Mouse (Mus musculus) ZHBTc4 (cell line): Measurements from ENCODE around the gene Frmd8.
"Not testable (repeated sequence)": the region's sequence is repeated elsewhere in the genome, so short reads cannot be mapped to it uniquely, and the experiment has no call there.

Source experiments
- DNase-seq: peaks from one replicate; pipeline ENCODE4 v3.0.0-alpha.2; 2011; ENCODE audit warnings: low read depth, low spot score

Frmd8 gene

DNA sequence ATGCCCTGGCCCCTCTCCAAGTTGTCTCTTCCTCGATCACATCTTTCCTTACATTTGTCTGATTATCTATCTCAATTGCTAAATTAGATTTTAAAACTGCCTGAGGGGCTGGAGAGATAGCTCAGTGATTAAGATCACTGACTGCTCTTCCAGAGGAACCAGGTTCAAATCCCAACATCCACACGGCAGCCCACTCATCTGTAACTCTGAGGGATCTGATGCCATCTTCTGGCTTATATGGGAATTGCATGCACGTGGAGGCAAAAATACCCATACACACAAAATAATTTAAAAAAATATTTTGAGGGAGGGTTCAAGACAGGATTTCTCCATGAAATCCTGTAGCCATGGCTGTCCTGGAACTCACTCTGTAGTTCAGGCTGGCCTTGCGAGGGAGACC, 10.8 kb upstream of the Frmd8 start:
- peak; percentile 68 for DNase-seq

DNA sequence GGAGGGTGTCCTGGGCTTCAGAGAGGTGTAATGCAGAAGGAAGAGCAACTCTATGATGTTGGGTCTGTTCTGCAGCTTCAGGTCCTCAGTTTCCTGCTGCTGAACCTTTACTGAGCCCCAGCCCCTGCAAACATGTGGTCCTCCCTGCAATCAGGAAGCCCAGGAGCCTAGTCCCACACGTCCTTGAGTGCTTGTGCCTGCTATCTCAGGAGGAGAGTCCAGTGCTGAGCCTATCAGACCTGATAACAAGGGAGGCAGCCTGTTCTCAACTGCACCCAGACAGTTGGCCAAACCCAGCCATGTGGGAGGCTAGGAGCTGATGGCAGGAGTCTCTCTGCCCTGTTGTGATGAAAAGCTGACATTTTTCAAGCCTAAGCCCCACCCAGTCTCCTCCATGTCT, 8.9 kb upstream of the Frmd8 start:
- no peak for DNase-seq

DNA sequence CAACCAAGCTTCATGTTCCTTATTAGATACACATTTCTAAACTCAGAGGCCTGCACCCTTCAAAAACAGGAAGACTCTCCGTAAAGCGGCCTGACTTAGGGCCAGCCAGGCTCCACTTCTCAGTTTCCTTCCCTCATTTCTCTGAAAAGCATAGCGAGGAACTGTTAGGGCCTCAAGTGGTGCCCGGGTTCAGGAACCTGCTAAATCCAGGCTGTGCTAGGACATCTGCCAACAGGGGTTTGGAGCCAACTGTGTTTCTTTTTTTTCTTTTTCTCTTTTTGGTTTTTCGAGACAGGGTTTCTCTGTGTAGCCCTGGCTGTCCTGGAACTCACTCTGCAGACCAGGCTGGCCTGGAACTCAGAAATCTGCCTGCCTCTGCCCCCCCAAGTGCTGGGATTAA, 7.0 kb upstream of the Frmd8 start:
- DNase-seq = not testable (repeated sequence)

DNA sequence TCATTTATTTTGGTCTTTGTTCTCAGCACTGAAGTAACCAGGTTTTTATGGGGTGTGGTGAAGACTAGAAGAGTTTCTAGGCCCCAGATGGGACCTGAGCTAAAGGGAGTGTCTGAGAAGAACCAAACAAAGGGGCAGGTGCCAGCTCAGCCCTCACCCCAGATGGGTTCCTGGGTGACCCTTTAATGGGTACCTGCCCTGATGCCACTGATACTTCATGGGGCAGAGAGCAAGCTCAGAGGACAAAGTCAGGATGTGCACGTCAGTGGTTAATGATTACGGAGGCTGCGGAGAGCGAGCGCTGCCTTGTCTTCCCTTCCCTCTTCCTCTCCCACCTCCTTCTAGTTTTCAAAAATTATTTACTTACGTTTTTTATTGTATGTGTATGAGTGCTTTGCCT, 6.1 kb upstream of the Frmd8 start:
- DNase-seq = no peak

DNA sequence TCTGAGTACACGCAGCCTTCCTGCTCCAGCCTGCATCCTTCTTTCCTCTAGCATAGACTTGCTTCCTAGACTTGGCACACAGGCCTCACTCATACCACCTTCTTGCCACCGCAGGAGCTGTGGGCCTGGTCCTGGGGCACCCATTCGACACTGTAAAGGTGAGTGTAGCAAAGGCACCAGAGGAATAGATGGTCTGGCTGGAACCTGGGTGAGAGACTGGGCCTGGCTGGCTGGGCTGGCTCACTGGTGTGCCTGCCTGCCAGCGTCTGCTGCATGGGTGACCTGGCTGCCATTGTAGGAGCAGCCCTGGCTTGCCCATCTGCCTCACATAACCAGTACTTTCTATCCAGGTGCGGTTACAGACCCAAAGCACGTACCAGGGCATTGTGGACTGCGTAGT, 4.7 kb upstream of the Frmd8 start:
- DNase-seq = no peak

DNA sequence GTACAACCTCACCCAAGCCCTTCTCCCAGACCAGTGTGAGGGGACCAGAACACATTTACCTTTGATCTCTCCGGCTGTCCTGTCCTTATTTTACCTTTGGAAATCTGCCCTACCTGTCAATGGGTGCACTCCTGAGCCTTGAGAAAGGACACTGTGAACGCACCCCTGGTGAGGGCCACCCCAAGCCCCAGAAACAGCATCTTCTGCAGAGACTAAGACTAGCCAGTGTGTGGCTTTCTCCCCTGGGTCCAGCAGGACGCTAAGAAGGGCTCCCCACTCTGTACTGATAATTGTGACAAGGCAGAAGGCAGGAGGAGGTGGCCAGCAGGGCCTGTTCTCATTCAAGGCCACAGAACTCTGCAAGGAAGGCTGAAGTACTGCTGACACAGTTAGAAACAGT, 3.8 kb upstream of the Frmd8 start:
- no peak for DNase-seq

DNA sequence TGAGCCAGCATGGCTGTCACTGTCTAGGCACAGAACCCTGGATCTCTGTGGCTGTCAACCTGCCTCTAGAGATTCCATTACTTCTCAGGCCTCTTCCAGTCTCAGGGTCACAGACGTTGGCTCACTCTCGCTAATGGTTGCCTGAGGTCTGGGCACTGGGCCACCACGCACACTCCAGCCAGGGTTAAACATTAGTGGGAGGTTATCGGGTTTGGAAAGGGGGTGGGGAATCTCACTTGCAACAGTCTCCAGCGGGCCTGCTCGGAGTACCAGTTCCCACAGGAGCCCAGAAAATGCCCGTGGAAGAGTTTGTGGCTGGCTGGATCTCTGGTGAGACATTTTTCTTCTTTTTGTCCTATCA, 3.3 kb upstream of the Frmd8 start:
- no peak for DNase-seq

DNA sequence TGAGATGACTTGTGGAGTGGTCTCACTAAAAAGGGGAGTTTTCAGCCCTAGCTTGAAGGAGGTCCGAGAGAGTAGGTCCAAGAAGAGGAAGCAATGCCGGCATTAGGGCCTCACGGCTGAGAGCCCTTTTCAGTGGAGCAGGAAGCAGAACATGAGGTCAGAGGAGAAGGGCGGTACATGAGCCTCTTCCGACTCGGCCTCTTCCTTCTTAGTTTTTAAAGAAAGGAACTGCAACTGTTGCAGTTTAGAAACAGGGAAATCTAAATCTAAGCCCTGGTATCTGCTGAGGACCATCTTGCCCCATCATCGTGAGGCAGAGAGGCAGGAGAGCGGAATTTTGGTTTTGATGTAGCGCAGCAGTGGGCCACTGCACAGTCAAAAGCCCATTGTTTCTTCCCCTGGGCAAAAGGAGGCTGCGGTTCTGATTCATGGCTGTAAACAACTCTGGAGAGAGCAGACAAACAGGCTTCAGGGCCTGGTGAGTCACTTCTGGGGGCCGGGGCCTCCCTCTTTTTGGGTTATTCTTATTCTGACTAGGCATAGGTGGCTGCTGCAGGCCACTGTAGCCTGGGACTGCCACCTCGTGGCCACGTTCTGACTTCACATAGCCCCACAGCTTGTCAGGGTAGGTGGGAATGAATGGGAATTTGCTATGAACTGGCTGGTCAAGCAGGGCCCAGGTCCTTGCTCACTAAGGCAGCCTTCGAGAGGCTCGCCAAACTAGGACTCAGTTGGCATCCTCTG, 2.7 kb upstream of the Frmd8 start, which contains the start of gene Slc25a45:
Gene Slc25a45, plus strand, starts transcription at position 191 of the 744 bp plus-strand sequence.
- peak; percentile 87 for DNase-seq

DNA sequence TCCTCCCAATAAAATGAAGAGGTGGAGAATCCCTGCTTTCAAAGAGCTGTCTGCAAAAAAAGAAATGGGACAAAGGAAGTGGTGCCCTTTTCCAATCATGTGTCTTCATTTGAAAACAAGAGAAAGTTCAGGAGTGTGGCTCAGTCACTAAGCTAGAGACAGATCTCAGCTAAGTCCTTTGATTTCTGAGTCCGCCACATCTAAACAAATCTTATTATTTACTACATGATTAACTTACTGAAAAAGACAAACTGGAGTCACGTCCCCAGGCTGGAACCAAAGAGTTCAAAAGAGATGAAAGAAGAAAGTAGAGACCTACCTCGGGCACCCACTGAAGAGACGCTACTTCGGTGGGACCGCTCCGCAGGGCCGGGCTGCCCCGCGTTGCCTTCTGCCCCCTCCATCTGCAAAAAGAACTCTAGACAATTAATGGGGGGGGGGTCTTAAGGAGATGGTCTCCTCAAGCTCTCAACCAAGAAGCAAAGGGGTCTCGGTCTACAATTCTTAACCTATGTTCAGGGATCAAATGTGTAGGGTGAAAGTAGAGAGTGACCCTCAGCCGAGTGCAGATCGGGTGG, 594 bp downstream of the Frmd8 start:
- no peak for DNase-seq

DNA sequence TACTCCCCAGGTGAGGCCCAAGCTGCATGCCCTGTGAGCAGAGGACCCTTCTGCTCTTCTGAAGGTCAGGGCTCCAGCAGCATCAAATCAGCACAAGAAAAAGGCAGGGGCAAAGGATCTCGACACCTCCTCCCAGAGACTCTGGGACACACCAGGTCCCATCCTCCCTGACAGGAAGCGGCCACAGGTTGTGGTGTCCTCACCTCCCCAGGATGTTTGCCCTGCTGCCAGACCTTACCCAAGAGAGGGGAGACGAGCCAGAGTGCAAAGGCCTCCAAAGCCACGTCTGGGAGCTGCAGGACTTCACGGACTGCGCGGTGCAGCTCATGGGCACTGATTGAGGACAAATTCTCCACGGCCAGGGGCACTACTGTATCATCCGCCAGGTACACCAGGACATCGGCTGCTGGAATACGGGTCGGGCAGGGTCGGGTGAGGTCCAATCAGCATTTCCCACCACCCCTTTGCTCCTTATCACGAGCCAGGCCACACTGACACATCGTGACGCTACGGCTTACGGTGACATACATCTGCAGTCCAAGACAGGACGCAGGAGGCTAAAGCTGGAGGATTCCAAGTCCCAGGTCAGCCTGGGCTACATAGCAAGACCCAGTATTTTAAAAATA, 2.0 kb downstream of the Frmd8 start:
- no peak for DNase-seq

DNA sequence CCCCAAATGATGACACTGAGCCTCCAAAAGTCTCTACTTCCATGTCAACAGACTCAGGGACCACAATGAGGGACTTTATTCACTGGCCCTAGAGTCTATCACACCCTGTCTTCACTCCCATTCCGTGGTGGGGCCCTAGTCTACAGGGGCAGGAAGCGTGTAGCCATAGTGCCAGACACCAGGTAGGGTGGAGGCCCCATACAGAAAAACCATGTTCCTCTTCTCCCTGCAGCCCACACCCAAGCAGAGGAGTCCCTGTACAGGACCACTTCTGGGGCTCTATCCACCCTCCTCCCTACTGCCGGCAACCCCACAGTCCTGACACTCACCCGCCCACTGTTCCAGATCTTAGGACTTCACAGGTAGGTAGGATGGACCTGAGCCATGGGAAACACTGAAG, 2.5 kb downstream of the Frmd8 start:
- DNase-seq = no peak

DNA sequence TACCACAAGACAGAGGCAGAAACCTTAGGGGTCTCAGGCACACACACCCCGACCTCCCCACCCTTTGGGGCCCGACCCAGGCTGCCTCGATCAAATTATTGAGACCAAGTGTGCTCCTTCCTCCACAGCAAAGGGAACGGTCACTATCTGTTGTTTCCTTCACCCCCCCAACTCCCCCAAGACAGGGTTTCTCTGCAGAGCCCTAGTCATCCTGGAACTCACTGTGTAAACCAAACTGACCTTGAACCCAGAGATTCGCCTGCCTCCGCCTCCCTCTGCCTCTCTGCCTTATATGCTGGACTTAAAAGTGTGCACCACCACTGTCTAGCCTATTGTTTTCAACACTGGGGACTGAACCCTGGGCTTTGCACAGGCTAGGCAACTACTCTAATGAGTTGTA, 3.4 kb downstream of the Frmd8 start:
- DNase-seq = no peak

DNA sequence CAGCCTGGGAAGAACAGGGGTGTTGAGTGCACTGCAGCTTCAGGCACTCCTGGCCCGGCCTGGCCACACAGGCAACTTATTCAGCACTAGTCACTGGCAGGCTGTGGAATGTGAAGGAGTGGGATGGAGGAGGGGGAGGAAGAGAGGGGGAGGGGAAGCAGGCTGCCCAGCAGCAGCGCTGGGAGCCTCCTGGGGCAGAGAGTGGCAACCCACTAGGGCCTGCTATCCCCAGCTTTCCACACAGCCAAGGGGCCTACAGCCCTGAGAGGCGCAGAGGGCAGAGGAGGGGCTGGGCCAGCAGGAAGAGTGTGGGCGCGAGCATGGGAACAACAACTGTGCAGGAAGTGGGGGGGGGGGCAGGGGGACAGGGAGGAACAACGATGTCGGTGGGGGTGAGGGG, 3.8 kb downstream of the Frmd8 start:
- DNase-seq = peak; percentile 72

DNA sequence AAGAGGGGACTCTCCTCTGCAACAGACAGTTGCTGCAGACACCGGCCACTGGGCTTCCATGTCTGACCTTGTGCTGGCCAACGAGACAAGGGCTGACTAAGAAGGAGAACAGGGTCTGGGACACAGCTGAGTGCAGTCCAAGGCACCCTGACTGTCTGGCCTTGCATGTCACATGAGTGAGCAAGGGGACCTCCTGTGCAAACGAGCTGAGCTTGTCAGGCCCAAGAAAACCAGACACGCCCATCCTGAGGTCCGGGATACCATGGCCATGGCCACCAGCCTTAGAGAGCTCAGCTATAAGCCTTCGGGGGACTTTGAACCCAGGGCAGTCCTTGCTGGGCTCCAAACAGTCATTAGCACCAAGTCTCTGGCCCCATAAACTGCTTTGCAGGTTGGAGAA, 7.0 kb downstream of the Frmd8 start:
- DNase-seq = no peak

DNA sequence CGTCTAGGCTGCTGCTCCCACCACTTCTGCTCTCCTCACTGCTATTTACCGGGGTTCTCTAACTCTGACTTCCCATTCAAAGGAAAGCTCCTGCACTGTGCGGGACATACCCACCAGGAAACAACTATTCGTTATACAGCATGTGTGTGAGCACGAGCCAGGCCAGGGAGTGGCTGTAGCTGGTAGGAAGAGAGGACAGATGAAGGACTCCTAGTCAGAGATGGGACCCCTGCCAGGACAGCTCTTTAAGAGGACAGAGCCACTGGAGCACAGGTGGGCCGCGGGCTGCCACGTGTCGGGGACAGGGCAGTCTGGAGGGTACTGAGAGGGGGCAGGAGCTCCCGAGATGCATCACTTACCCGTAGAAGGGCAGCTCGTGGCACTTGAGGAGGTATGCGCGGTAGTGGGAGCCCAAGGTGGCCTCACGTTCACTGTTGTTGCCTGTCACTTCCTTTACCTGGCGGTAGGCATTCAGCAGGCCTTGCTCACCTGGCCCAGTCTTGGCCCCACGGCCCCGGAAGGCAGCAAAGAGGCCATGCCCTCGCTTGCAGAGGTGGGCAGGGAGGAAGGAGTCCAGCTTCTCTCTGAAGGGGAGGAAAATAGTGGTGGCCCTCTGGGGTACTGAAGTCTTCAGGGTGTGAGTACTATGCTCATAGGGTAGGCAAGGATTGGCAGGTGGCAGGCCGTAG, 10.2 kb downstream of the Frmd8 start:
- no peak for DNase-seq

DNA sequence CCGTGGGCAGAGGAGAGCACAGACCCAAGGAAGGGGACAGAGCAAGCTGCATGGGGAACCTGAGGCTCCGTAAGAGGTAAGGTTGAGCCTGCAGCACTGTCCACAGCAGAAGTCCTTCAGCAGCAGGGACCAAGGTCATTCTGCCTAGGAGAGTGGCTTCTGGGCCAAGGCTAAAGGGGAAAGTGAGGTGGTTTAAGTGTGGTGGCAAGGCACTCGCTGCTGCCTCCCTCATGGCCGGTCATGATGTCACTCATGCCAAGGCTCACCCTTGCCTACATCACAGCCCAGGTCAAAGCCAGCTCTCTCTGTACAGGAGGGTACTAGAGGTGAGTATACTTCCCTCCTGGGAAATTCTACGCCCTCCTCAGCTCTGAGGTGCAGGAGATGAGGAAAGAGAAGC, 11.3 kb downstream of the Frmd8 start:
- DNase-seq = no peak

DNA sequence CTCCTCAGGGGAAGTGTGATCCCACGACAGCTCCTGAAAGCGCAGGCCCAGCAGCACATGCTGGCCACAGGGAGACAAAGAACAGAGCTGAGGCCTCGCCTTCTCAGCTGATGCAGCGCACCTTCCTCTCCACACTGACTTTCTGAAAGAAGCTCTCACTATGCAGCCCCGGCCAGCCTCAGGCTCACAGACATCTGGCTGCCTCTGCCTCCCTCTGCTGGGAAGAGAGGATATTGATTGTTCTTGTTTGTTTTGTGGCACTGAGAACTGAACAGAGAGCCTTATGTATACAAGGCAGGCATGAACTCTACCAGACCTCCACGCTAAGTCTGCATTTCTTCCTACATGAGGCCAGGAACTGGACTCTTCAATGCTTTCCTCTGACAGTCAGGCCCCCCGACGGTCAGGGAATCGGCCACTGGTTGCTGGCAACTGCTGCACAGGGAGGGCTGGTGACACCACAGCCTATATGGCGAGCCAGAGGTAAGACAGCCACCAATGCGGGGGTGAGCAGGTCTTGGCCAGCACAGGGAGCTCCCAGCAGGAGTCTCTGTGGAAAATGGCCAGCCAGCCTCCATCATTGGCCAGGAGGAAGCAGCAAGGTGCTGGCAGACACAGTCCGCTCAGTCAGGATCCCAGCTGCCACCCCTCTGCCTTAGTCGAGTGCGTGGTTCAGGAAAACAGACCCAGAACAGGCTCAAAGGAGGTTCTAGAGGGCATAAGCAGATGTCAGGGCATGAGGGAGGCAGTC, 12.6 kb downstream of the Frmd8 start:
- peak; percentile 73 for DNase-seq

DNA sequence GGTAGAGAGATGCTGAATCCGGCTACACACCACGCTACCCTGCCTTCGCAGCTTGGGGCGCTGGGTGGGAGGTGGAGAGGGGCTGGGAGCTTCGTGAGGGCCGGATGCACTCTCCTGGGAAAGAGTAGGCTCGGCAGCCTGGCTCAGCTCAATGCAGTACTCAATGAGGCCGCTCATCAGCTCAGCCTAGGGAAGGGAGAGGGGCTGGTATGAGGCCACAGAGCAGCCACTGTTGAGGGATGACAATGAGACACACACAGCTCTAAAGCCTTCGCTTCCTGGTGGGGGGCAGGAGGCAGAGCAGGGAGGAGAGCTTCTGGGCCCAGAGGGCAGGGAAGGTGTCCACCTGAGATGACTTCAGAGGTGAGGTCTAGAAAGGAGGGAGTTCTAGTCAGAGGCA, 18.5 kb downstream of the Frmd8 start:
- no peak for DNase-seq

DNA sequence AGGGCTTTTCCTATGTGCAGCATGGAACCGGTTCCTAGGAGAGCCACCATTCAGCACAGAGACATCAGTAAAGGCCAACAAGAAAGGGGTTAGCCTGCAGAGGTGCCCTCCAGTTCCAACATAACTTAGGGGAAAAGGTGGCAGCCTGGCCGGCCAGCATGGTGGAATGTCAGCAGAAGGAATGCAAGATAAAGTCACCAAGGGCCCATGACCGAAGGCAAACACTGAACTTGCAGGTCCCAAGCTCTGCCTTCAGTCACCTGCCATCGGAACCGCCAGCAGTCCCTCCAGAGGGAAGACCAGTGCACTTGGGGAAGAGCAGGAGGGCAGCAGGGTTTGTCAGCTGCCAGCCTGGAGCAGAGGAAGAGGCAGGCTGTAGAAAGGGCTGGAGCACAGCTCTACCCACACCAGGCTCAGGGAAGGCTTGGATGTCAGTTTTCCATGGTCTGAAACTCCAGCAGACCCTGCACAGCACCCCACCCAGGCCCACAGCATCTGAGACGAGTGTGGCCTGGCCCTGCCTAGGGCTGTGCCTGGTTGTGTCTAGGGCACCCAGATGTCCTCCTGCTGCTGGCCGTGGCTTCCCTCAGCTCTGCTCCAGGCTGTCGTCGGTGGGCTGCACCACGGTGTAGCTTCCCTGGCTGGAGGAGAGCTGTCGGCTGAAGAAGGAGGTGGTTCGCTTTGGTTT, 22.9 kb downstream of the Frmd8 start:
- DNase-seq = no peak

DNA sequence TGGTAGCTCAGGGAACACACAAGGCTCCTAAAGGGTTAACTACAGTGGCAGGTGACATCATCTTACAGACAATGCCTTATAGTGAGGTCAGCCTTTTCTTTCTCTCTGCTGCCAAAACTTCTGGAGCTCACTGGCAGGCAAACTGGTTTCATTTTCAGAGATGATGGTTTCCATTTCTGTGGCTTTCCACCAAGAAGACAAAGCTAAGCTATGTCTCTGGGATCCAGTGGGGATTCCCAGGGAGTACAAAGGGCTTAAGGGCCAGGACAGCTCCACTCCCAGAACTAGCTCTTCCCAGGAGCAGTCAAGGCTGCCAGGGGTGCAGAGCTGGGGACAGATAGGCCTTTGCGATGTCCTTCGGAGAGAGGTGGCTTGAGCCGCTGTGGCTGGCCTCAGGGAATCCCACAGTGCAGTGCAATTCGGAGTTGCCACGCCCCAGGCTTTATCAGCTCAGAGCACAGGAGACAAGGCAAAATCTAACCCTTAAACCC, 23.5 kb downstream of the Frmd8 start:
- DNase-seq = no peak

DNA sequence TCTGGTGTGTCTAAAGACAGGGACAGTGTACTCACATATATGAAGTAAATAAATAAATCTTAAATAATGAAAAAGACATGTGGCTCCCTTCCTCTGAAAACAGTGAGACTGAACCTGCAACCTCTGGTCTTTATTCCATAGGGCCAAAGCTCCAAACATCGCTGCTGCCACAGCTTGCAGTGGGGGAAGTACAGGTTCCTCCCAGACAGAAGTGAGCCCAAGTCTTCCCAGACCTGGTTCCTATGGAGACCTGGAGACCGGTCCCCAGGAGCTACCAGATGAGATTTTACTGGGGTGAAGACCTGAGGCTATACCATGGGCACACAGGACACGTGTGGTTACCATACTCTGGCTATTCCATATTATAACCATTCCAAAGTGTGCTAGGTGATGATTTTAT, 24.2 kb downstream of the Frmd8 start:
- DNase-seq = no peak
